Mouse (Mus musculus): Measurements from ENCODE around the gene Rnasel. TPM values are rescaled to one million over a fixed set of nuclear protein-coding genes. Genes with fewer than 3 reads are reported as not detected.

Gene Rnasel
- polyA plus RNA-seq (2014; fragmentation: Nextera tagmentation; extraction: Ambion mirVana) = 19.3 and 19.5 TPM in 2 replicates

GRCm38 (mm10) chr1:153749211-153749801, at the start of gene Rnasel:
Rnasel (plus strand) TSS chr1:153749426.
- WGBS = 5% methylated on average over 18 of the region's 18 CpGs
- peak within 1 kb of the TSS; percentile 88 for H3K9ac ChIP-seq (ENCODE audit: low read length)
- H3K4me3 ChIP-seq (ENCODE audit: low read depth, low read length) = peak within 1 kb of the TSS; percentile 31
- no peak within 1 kb of the TSS for H3K27ac ChIP-seq (ENCODE audit: low read depth, low read length)
- no peaks in the 10 kb centered on the region for H3K27me3 ChIP-seq (ENCODE audit: control insufficient read depth, insufficient read depth, low read length)
- H3K9me3 ChIP-seq (ENCODE audit: control insufficient read depth, low read length) = no peaks in the 10 kb centered on the region
- H3K36me3 ChIP-seq (ENCODE audit: control insufficient read depth, insufficient read depth, low read length) = no peaks in the 10 kb centered on the region
- peaks cover 3% of the 10 kb centered on the region; the same call in 1 of the 2 replicates for H3K4me1 ChIP-seq (replicated peaks; ENCODE audit: control insufficient read depth, insufficient read depth, low read length)
- peak; percentile 84 for DNase-seq (ENCODE audit: low spot score)
- peak within 1 kb of the TSS; percentile 59 for H3K4me2 ChIP-seq (ENCODE audit: low read depth, low read length, severe bottlenecking)
- ATAC-seq (replicated peaks; ENCODE audit: low FRiP score) = peak; percentile 50

GRCm38 (mm10) chr1:153700448-153701063, 48.7 kb upstream of the Rnasel start:
- no peaks in the 10 kb centered on the region for H3K9me3 ChIP-seq (ENCODE audit: control insufficient read depth, low read length)
- H3K4me3 ChIP-seq (ENCODE audit: low read depth, low read length) = no peak overlapping the region
- H3K9ac ChIP-seq (ENCODE audit: low read length) = no peak overlapping the region
- H3K4me2 ChIP-seq (ENCODE audit: low read depth, low read length, severe bottlenecking) = no peak overlapping the region
- H3K27ac ChIP-seq (ENCODE audit: low read depth, low read length) = no peak overlapping the region
- H3K4me1 ChIP-seq (replicated peaks; ENCODE audit: control insufficient read depth, insufficient read depth, low read length) = peaks cover 25% of the 10 kb centered on the region
- ATAC-seq (replicated peaks; ENCODE audit: low FRiP score) (no peak), DNase-seq (ENCODE audit: low spot score) (no peak)
- H3K27me3 ChIP-seq (ENCODE audit: control insufficient read depth, insufficient read depth, low read length) = no peaks in the 10 kb centered on the region
- 92% methylated on average over 11 of the region's 11 CpGs for WGBS
- no peaks in the 10 kb centered on the region for H3K36me3 ChIP-seq (ENCODE audit: control insufficient read depth, insufficient read depth, low read length)

DNA sequence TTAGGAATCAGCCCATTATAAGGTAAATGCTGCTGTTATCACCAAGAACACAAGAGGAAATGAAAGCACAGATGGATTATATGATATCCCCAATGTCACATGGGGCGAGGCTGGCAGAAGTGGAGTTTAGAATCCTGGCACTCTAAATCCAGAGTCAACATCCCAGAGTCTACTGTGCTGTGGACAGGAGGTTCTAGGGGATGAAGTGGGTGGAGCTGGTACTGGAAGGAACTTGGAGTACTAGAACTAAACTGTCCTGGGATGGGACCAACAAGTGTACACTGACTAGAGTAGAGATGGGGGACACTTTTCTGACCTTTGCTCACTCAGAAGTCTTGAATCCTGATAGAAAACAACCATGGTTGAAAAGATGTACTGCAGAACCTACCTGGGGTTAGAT, 47.8 kb upstream of the Rnasel start:
- no peaks in the 10 kb centered on the region for H3K36me3 ChIP-seq (ENCODE audit: control insufficient read depth, insufficient read depth, low read length)
- DNase-seq (ENCODE audit: low spot score) (no peak), ATAC-seq (replicated peaks; ENCODE audit: low FRiP score) (no peak)
- H3K9me3 ChIP-seq (ENCODE audit: control insufficient read depth, low read length) = no peaks in the 10 kb centered on the region
- 88% methylated on average over 1 of the region's 1 CpGs for WGBS
- no peak overlapping the region for H3K27ac ChIP-seq (ENCODE audit: low read depth, low read length)
- H3K9ac ChIP-seq (ENCODE audit: low read length) = no peak overlapping the region
- H3K4me2 ChIP-seq (ENCODE audit: low read depth, low read length, severe bottlenecking) = no peak overlapping the region
- H3K27me3 ChIP-seq (ENCODE audit: control insufficient read depth, insufficient read depth, low read length) = no peaks in the 10 kb centered on the region
- H3K4me3 ChIP-seq (ENCODE audit: low read depth, low read length) = no peak overlapping the region
- H3K4me1 ChIP-seq (replicated peaks; ENCODE audit: control insufficient read depth, insufficient read depth, low read length) = peaks cover 25% of the 10 kb centered on the region

- H3K4me2 ChIP-seq (ENCODE audit: low read depth, low read length, severe bottlenecking) = no peak overlapping the region
- peaks cover 25% of the 10 kb centered on the region for H3K4me1 ChIP-seq (replicated peaks; ENCODE audit: control insufficient read depth, insufficient read depth, low read length)
- no peak for ATAC-seq (replicated peaks; ENCODE audit: low FRiP score)
- H3K27me3 ChIP-seq (ENCODE audit: control insufficient read depth, insufficient read depth, low read length) = no peaks in the 10 kb centered on the region
- DNase-seq (ENCODE audit: low spot score) = no peak
- no peak overlapping the region for H3K9ac ChIP-seq (ENCODE audit: low read length)
- H3K27ac ChIP-seq (ENCODE audit: low read depth, low read length) = peak overlapping the region; percentile 85
- H3K9me3 ChIP-seq (ENCODE audit: control insufficient read depth, low read length) = no peaks in the 10 kb centered on the region
- H3K4me3 ChIP-seq (ENCODE audit: low read depth, low read length) = no peak overlapping the region
- H3K36me3 ChIP-seq (ENCODE audit: control insufficient read depth, insufficient read depth, low read length) = no peaks in the 10 kb centered on the region
- WGBS = 86% methylated on average over 8 of the region's 8 CpGs
Measured at GRCm38 (mm10) chr1:153702166-153702852, 46.9 kb upstream of the Rnasel start.

DNA sequence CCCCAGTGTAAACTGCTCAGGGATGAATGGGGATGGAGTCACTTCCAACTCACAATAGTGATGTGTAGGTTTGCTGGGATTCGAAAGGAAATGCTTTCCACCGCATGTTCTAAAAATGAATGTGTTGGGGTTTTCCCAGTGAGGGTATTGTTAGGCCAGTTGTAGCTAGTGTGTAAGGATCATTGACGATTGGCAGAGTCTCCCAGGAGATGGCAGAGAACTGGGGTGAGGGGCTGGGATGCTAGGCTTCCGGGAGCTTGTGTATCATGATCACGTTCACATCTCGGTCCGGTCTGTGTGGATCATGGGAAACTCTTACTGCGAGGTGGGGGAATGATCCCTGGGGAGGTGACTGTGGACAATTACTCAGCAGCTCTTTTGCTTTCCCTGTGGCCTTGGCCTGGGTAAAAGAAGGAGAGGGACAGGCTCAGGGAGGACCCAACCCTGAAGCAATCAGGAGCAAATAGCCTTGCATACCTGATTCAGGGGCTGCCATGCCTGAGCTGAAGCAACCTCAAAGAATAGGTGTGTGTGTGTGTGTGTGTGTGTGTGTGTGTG, 46.3 kb upstream of the Rnasel start:
- WGBS = 46% methylated on average over 8 of the region's 8 CpGs

GRCm38 (mm10) chr1:153703445-153703991, 45.7 kb upstream of the Rnasel start:
- H3K9ac ChIP-seq (ENCODE audit: low read length) = no peak overlapping the region
- WGBS = 4% methylated on average over 12 of the region's 12 CpGs
- no peak overlapping the region for H3K4me3 ChIP-seq (ENCODE audit: low read depth, low read length)
- no peaks in the 10 kb centered on the region for H3K36me3 ChIP-seq (ENCODE audit: control insufficient read depth, insufficient read depth, low read length)
- ATAC-seq (replicated peaks; ENCODE audit: low FRiP score) (peak; percentile 89), DNase-seq (ENCODE audit: low spot score) (peak; percentile 81)
- H3K9me3 ChIP-seq (ENCODE audit: control insufficient read depth, low read length) = no peaks in the 10 kb centered on the region
- no peaks in the 10 kb centered on the region for H3K27me3 ChIP-seq (ENCODE audit: control insufficient read depth, insufficient read depth, low read length)
- peaks cover 25% of the 10 kb centered on the region for H3K4me1 ChIP-seq (replicated peaks; ENCODE audit: control insufficient read depth, insufficient read depth, low read length)
- H3K4me2 ChIP-seq (ENCODE audit: low read depth, low read length, severe bottlenecking) = 0 out of 2 replicates have a peak overlapping the region, but pooled peaks have one; percentile 22
- H3K27ac ChIP-seq (ENCODE audit: low read depth, low read length) = peak overlapping the region; percentile 85

More for the DNA sequence above, 46.3 kb upstream of the Rnasel start:
- H3K27ac ChIP-seq (ENCODE audit: low read depth, low read length) = peak overlapping the region; percentile 85
- no peaks in the 10 kb centered on the region for H3K36me3 ChIP-seq (ENCODE audit: control insufficient read depth, insufficient read depth, low read length)
- no peak overlapping the region for H3K4me3 ChIP-seq (ENCODE audit: low read depth, low read length)
- peaks cover 25% of the 10 kb centered on the region for H3K4me1 ChIP-seq (replicated peaks; ENCODE audit: control insufficient read depth, insufficient read depth, low read length)
- no peaks in the 10 kb centered on the region for H3K27me3 ChIP-seq (ENCODE audit: control insufficient read depth, insufficient read depth, low read length)
- no peak overlapping the region for H3K9ac ChIP-seq (ENCODE audit: low read length)
- no peak for DNase-seq (ENCODE audit: low spot score)
- H3K9me3 ChIP-seq (ENCODE audit: control insufficient read depth, low read length) = no peaks in the 10 kb centered on the region
- peak; percentile 25; the same call in 1 of the 2 replicates for ATAC-seq (replicated peaks; ENCODE audit: low FRiP score)
- H3K4me2 ChIP-seq (ENCODE audit: low read depth, low read length, severe bottlenecking) = no peak overlapping the region

- 0 out of 2 replicates have a peak, but pooled peaks have one; percentile 22 for ATAC-seq (replicated peaks; ENCODE audit: low FRiP score)
- H3K9ac ChIP-seq (ENCODE audit: low read length) = no peak overlapping the region
- H3K4me2 ChIP-seq (ENCODE audit: low read depth, low read length, severe bottlenecking) = 0 out of 2 replicates have a peak overlapping the region, but pooled peaks have one; percentile 22
Measured at GRCm38 (mm10) chr1:153704174-153704573, 45.1 kb upstream of the Rnasel start.

GRCm38 (mm10) chr1:153704996-153705395, 44.2 kb upstream of the Rnasel start:
- Histone ChIP-seq H3K9ac (ENCODE audit: low read length) (no peak overlapping the region), H3K4me2 (ENCODE audit: low read depth, low read length, severe bottlenecking) (no peak overlapping the region), H3K4me1 (replicated peaks; ENCODE audit: control insufficient read depth, insufficient read depth, low read length) (peaks cover 25% of the 10 kb centered on the region), H3K27ac (ENCODE audit: low read depth, low read length) (peak overlapping the region; percentile 85; the same call in 1 of the 2 replicates), H3K9me3 (ENCODE audit: control insufficient read depth, low read length) (no peaks in the 10 kb centered on the region), H3K27me3 (ENCODE audit: control insufficient read depth, insufficient read depth, low read length) (no peaks in the 10 kb centered on the region), H3K4me3 (ENCODE audit: low read depth, low read length) (no peak overlapping the region), H3K36me3 (ENCODE audit: control insufficient read depth, insufficient read depth, low read length) (no peaks in the 10 kb centered on the region)
- WGBS = 13% methylated on average over 3 of the region's 3 CpGs
- DNase-seq (ENCODE audit: low spot score) (peak; percentile 70), ATAC-seq (replicated peaks; ENCODE audit: low FRiP score) (peak; percentile 22; the same call in 1 of the 2 replicates)

More at GRCm38 (mm10) chr1:153704174-153704573, 45.1 kb upstream of the Rnasel start:
- H3K27me3 ChIP-seq (ENCODE audit: control insufficient read depth, insufficient read depth, low read length) = no peaks in the 10 kb centered on the region
- no peaks in the 10 kb centered on the region for H3K9me3 ChIP-seq (ENCODE audit: control insufficient read depth, low read length)
- DNase-seq (ENCODE audit: low spot score) = no peak
- peak overlapping the region; percentile 85 for H3K27ac ChIP-seq (ENCODE audit: low read depth, low read length)
- H3K36me3 ChIP-seq (ENCODE audit: control insufficient read depth, insufficient read depth, low read length) = no peaks in the 10 kb centered on the region
- H3K4me3 ChIP-seq (ENCODE audit: low read depth, low read length) = no peak overlapping the region
- peaks cover 25% of the 10 kb centered on the region for H3K4me1 ChIP-seq (replicated peaks; ENCODE audit: control insufficient read depth, insufficient read depth, low read length)
- 5% methylated on average over 7 of the region's 7 CpGs for WGBS

All from forebrain, embryonic 11.5 days (tissue).